Mouse (Mus musculus): ENCODE data around the gene Arfip1. TPM values are rescaled to one million over a fixed set of nuclear protein-coding genes. Genes with fewer than 3 reads are reported as not detected.

Arfip1 gene
- polyA plus RNA-seq, 1 experiment from 2014 or later = 44.2 TPM

GRCm38 (mm10) chr3:84474981-84475775 lies 107.2 kb downstream of the Arfip1 start:
- peaks cover 25% of the 10 kb centered on the region for H3K27me3 ChIP-seq (ENCODE audit: control insufficient read depth, insufficient read depth, low read length)
- no peak overlapping the region for H3K27ac ChIP-seq (ENCODE audit: low read depth, low read length)
- no peak overlapping the region for H3K9ac ChIP-seq (ENCODE audit: low read length)
- ATAC-seq (ENCODE audit: low FRiP score) (no peak), DNase-seq (ENCODE audit: low spot score, missing footprints) (no peak)
- peaks cover 17% of the 10 kb centered on the region; the same call in 1 of the 2 replicates for H3K4me1 ChIP-seq (ENCODE audit: control insufficient read depth, insufficient read depth, low read length)
- WGBS = 91% methylated on average over 12 of the region's 12 CpGs
- no peaks in the 10 kb centered on the region for H3K9me3 ChIP-seq (ENCODE audit: control insufficient read depth, low read length)
- H3K4me3 ChIP-seq (ENCODE audit: low read depth, low read length) = no peak overlapping the region
- no peak overlapping the region for H3K4me2 ChIP-seq
- H3K36me3 ChIP-seq (ENCODE audit: control insufficient read depth, insufficient read depth, low read length) = no peaks in the 10 kb centered on the region

- H3K4me3 ChIP-seq (ENCODE audit: low read depth, low read length) = no peak overlapping the region
- H3K9ac ChIP-seq (ENCODE audit: low read length) = no peak overlapping the region
- peaks cover 17% of the 10 kb centered on the region for H3K27me3 ChIP-seq (ENCODE audit: control insufficient read depth, insufficient read depth, low read length)
- ATAC-seq (ENCODE audit: low FRiP score) (no peak), DNase-seq (ENCODE audit: low spot score, missing footprints) (no peak)
- H3K4me1 ChIP-seq (ENCODE audit: control insufficient read depth, insufficient read depth, low read length) = peaks cover 11% of the 10 kb centered on the region; the same call in 1 of the 2 replicates
- WGBS = 94% methylated on average over 6 of the region's 6 CpGs
- no peaks in the 10 kb centered on the region for H3K36me3 ChIP-seq (ENCODE audit: control insufficient read depth, insufficient read depth, low read length)
- H3K4me2 ChIP-seq = no peak overlapping the region
- no peaks in the 10 kb centered on the region for H3K9me3 ChIP-seq (ENCODE audit: control insufficient read depth, low read length)
- H3K27ac ChIP-seq (ENCODE audit: low read depth, low read length) = no peak overlapping the region
Observed at GRCm38 (mm10) chr3:84474398-84474797, 108.0 kb downstream of the Arfip1 start.

- Histone ChIP-seq H3K27me3 (ENCODE audit: control insufficient read depth, insufficient read depth, low read length) (peaks cover 9% of the 10 kb centered on the region), H3K4me2 (no peak overlapping the region), H3K9me3 (ENCODE audit: control insufficient read depth, low read length) (no peaks in the 10 kb centered on the region), H3K9ac (ENCODE audit: low read length) (no peak overlapping the region), H3K36me3 (ENCODE audit: control insufficient read depth, insufficient read depth, low read length) (no peaks in the 10 kb centered on the region), H3K4me1 (ENCODE audit: control insufficient read depth, insufficient read depth, low read length) (peaks cover 4% of the 10 kb centered on the region; the same call in 1 of the 2 replicates), H3K27ac (ENCODE audit: low read depth, low read length) (no peak overlapping the region), H3K4me3 (ENCODE audit: low read depth, low read length) (no peak overlapping the region)
- ATAC-seq (ENCODE audit: low FRiP score) (no peak), DNase-seq (ENCODE audit: low spot score, missing footprints) (no peak)
- WGBS = 81% methylated on average over 5 of the region's 5 CpGs
Observed at GRCm38 (mm10) chr3:84472955-84473354, 109.5 kb downstream of the Arfip1 start.

- 65% methylated on average over 3 of the region's 3 CpGs for WGBS
- DNase-seq (ENCODE audit: low spot score, missing footprints) = no peak
- Histone ChIP-seq H3K27me3 (ENCODE audit: control insufficient read depth, insufficient read depth, low read length) (peaks cover 5% of the 10 kb centered on the region; the same call in 1 of the 2 replicates), H3K4me1 (ENCODE audit: control insufficient read depth, insufficient read depth, low read length) (peaks cover 6% of the 10 kb centered on the region; the same call in 1 of the 2 replicates), H3K9me3 (ENCODE audit: control insufficient read depth, low read length) (no peaks in the 10 kb centered on the region), H3K4me2 (no peak overlapping the region), H3K4me3 (ENCODE audit: low read depth, low read length) (no peak overlapping the region), H3K9ac (ENCODE audit: low read length) (no peak overlapping the region), H3K27ac (ENCODE audit: low read depth, low read length) (no peak overlapping the region), H3K36me3 (ENCODE audit: control insufficient read depth, insufficient read depth, low read length) (no peaks in the 10 kb centered on the region)
- ATAC-seq (ENCODE audit: low FRiP score) = no peak
Observed at GRCm38 (mm10) chr3:84472527-84472926, 109.9 kb downstream of the Arfip1 start.

- H3K36me3 ChIP-seq (ENCODE audit: control insufficient read depth, insufficient read depth, low read length) = no peaks in the 10 kb centered on the region
- no peaks in the 10 kb centered on the region for H3K9me3 ChIP-seq (ENCODE audit: control insufficient read depth, low read length)
- ATAC-seq (ENCODE audit: low FRiP score) = no peak
- no peak overlapping the region for H3K4me2 ChIP-seq
- no peak overlapping the region for H3K9ac ChIP-seq (ENCODE audit: low read length)
- no peak overlapping the region for H3K4me3 ChIP-seq (ENCODE audit: low read depth, low read length)
- peaks cover 7% of the 10 kb centered on the region; the same call in 1 of the 2 replicates for H3K4me1 ChIP-seq (ENCODE audit: control insufficient read depth, insufficient read depth, low read length)
- H3K27ac ChIP-seq (ENCODE audit: low read depth, low read length) = no peak overlapping the region
- WGBS = 92% methylated on average over 4 of the region's 4 CpGs
- DNase-seq (ENCODE audit: low spot score, missing footprints) = no peak
- H3K27me3 ChIP-seq (ENCODE audit: control insufficient read depth, insufficient read depth, low read length) = no peaks in the 10 kb centered on the region; the same call in 1 of the 2 replicates
Observed at GRCm38 (mm10) chr3:84471146-84471545, 111.3 kb downstream of the Arfip1 start.

GRCm38 (mm10) chr3:84468111-84468453 lies 114.3 kb downstream of the Arfip1 start:
- Histone ChIP-seq H3K4me2 (no peak overlapping the region), H3K36me3 (ENCODE audit: control insufficient read depth, insufficient read depth, low read length) (no peaks in the 10 kb centered on the region)
- 14% methylated on average over 4 of the region's 4 CpGs for WGBS

GRCm38 (mm10) chr3:84467419-84468110 lies 114.9 kb downstream of the Arfip1 start:
- H3K27ac ChIP-seq (ENCODE audit: low read depth, low read length) = no peak overlapping the region
- H3K36me3 ChIP-seq (ENCODE audit: control insufficient read depth, insufficient read depth, low read length) = no peaks in the 10 kb centered on the region
- H3K27me3 ChIP-seq (ENCODE audit: control insufficient read depth, insufficient read depth, low read length) = no peaks in the 10 kb centered on the region
- ATAC-seq (ENCODE audit: low FRiP score) = no peak
- no peak for DNase-seq (ENCODE audit: low spot score, missing footprints)
- H3K9me3 ChIP-seq (ENCODE audit: control insufficient read depth, low read length) = no peaks in the 10 kb centered on the region
- no peak overlapping the region for H3K4me3 ChIP-seq (ENCODE audit: low read depth, low read length)
- H3K9ac ChIP-seq (ENCODE audit: low read length) = no peak overlapping the region
- H3K4me2 ChIP-seq = no peak overlapping the region
- WGBS = 55% methylated on average over 10 of the region's 10 CpGs
- peaks cover 7% of the 10 kb centered on the region; the same call in 1 of the 2 replicates for H3K4me1 ChIP-seq (ENCODE audit: control insufficient read depth, insufficient read depth, low read length)

More at GRCm38 (mm10) chr3:84468111-84468453, 114.3 kb downstream of the Arfip1 start:
- no peaks in the 10 kb centered on the region for H3K9me3 ChIP-seq (ENCODE audit: control insufficient read depth, low read length)
- DNase-seq (ENCODE audit: low spot score, missing footprints) (no peak), ATAC-seq (ENCODE audit: low FRiP score) (no peak)
- H3K27ac ChIP-seq (ENCODE audit: low read depth, low read length) = no peak overlapping the region
- H3K27me3 ChIP-seq (ENCODE audit: control insufficient read depth, insufficient read depth, low read length) = no peaks in the 10 kb centered on the region
- H3K4me3 ChIP-seq (ENCODE audit: low read depth, low read length) = no peak overlapping the region
- H3K9ac ChIP-seq (ENCODE audit: low read length) = no peak overlapping the region
- H3K4me1 ChIP-seq (ENCODE audit: control insufficient read depth, insufficient read depth, low read length) = peaks cover 7% of the 10 kb centered on the region; the same call in 1 of the 2 replicates

- 82% methylated on average over 6 of the region's 6 CpGs for WGBS
- DNase-seq (ENCODE audit: low spot score, missing footprints) (no peak), ATAC-seq (ENCODE audit: low FRiP score) (no peak)
- no peaks in the 10 kb centered on the region for H3K9me3 ChIP-seq (ENCODE audit: control insufficient read depth, low read length)
- H3K4me2 ChIP-seq = no peak overlapping the region
- H3K4me3 ChIP-seq (ENCODE audit: low read depth, low read length) = no peak overlapping the region
- H3K27ac ChIP-seq (ENCODE audit: low read depth, low read length) = no peak overlapping the region
- H3K27me3 ChIP-seq (ENCODE audit: control insufficient read depth, insufficient read depth, low read length) = no peaks in the 10 kb centered on the region
- no peaks in the 10 kb centered on the region for H3K36me3 ChIP-seq (ENCODE audit: control insufficient read depth, insufficient read depth, low read length)
- H3K9ac ChIP-seq (ENCODE audit: low read length) = no peak overlapping the region
- peaks cover 7% of the 10 kb centered on the region; the same call in 1 of the 2 replicates for H3K4me1 ChIP-seq (ENCODE audit: control insufficient read depth, insufficient read depth, low read length)
Observed at GRCm38 (mm10) chr3:84465822-84466500, 116.5 kb downstream of the Arfip1 start.
